In the genomic region with DNA sequence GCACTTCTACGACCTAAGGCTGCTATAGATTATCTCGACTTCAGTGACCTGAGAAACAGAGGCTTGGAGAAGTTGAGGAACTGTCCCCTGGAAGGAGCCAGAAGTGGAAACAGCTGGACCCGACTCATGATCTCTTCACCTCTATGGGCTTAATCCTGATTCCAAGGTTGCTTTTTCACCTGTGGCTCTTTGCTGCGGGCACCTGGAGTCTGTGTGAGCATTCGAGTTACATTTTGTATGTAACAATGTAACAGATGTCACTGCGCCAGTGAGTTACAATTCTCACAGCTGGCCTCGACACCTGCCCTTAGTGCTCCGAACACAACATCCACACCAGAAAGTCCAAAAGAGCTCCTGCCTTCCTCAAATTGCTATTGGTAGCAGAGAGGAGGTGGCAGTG, we compare ENCODE assay signal across 13 mouse cellular contexts. TPM values are rescaled to one million over a fixed set of nuclear protein-coding genes. Genes with fewer than 3 reads are reported as not detected.
A peak's percentile ranks its signal among the peaks of the same experiment; 100 is the strongest.
DNase-seq lines count a peak whose midpoint lies in the region; ATAC-seq and TF ChIP-seq lines count a peak whose summit lies in the region.
"Had no signal": no experiment of that assay in that cellular context is flagged by ENCODE, and none has a peak within 500 bp of the region (broad histone marks: within the 10 kb centered on the region; RNA-seq: fewer than 3 reads in every experiment).

No protein-coding gene starts in this region.

- no peak overlapping the region for H3K4me3 ChIP-seq in heart, embryonic 10.5 days
- H3K4me3 ChIP-seq in limb, embryonic 12.5 days (replicated peaks) = no peak overlapping the region
- no peak overlapping the region for H3K4me3 ChIP-seq in limb, embryonic 10.5 days
- no peak overlapping the region for H3K4me3 ChIP-seq in hindbrain, embryonic 15.5 days
- H3K4me3 ChIP-seq in midbrain, embryonic 13.5 days (replicated peaks) = no peak overlapping the region
- H3K4me3 ChIP-seq in thymus, adult 2 months (ENCODE audit: control insufficient read depth, insufficient read depth, low read length) = no peak overlapping the region

- TF ChIP-seq CTCF in thymus, adult 2 months (IDR thresholded peaks at IDR 0.05; ENCODE audit: borderline replicate concordance, control insufficient read depth, extremely low read depth, insufficient read depth, low read length, poor library complexity) = no peak

- whole genome bisulfite sequencing in heart, embryonic 10.5 days = 41% methylated on average over 8 of the region's 8 CpGs
- WGBS in limb, embryonic 12.5 days = 24% methylated on average over 8 of the region's 8 CpGs
- 32% methylated on average over 8 of the region's 8 CpGs for WGBS in limb, embryonic 10.5 days
- WGBS in hindbrain, embryonic 15.5 days = 36% methylated on average over 8 of the region's 8 CpGs
- WGBS in midbrain, embryonic 13.5 days = 40% methylated on average over 8 of the region's 8 CpGs
- WGBS in thymus, adult 2 months = 41% methylated on average over 8 of the region's 8 CpGs

- intact Hi-C loops in heart, postnatal 10 days (cut with DNase I) = no loop called here

- no peaks in the 10 kb centered on the region for H3K36me3 ChIP-seq in heart, embryonic 10.5 days
- H3K36me3 ChIP-seq in limb, embryonic 12.5 days = no peaks in the 10 kb centered on the region
- no peaks in the 10 kb centered on the region for H3K36me3 ChIP-seq in limb, embryonic 10.5 days
- no peaks in the 10 kb centered on the region for H3K36me3 ChIP-seq in hindbrain, embryonic 15.5 days
- H3K36me3 ChIP-seq in midbrain, embryonic 13.5 days = no peaks in the 10 kb centered on the region
- H3K36me3 ChIP-seq in thymus, adult 2 months (ENCODE audit: control insufficient read depth, insufficient read depth, low read length) = no peaks in the 10 kb centered on the region
- H3K36me3 ChIP-seq: G1E; liver, embryonic 15.5 days had no signal

- H3K4me1 ChIP-seq in heart, embryonic 10.5 days = peaks cover 41% of the 10 kb centered on the region
- peaks cover 30% of the 10 kb centered on the region for H3K4me1 ChIP-seq in limb, embryonic 12.5 days (replicated peaks)
- H3K4me1 ChIP-seq in limb, embryonic 10.5 days = peaks cover 46% of the 10 kb centered on the region
- peaks cover 44% of the 10 kb centered on the region for H3K4me1 ChIP-seq in hindbrain, embryonic 15.5 days (replicated peaks)
- peaks cover 48% of the 10 kb centered on the region for H3K4me1 ChIP-seq in midbrain, embryonic 13.5 days (replicated peaks)
- peaks cover 11% of the 10 kb centered on the region; the same call in 1 of the 2 replicates for H3K4me1 ChIP-seq in thymus, adult 2 months (replicated peaks; ENCODE audit: control insufficient read depth, insufficient read depth, low read length)

- peak overlapping the region; percentile 62; the same call in 1 of the 2 replicates for H3K27ac ChIP-seq in heart, embryonic 10.5 days
- H3K27ac ChIP-seq in limb, embryonic 12.5 days = no peak overlapping the region
- no peak overlapping the region for H3K27ac ChIP-seq in limb, embryonic 10.5 days
- 0 out of 2 replicates have a peak overlapping the region, but pooled peaks have one; percentile 37 for H3K27ac ChIP-seq in hindbrain, embryonic 15.5 days (replicated peaks)
- peak overlapping the region; percentile 91; the same call in 1 of the 2 replicates for H3K27ac ChIP-seq in midbrain, embryonic 13.5 days
- H3K27ac ChIP-seq in thymus, adult 2 months (ENCODE audit: control insufficient read depth, insufficient read depth, low read length) = no peak overlapping the region

- DNase-seq in heart, embryonic 10.5 days (ENCODE audit: low spot score) = no peak
- no peak for DNase-seq in heart, postnatal 10 days
- no peak for DNase-seq in limb, embryonic 10.5 days (ENCODE audit: low spot score)
- no peak for DNase-seq in embryo, embryonic 10.5 days (ENCODE audit: low spot score)
- no peak for DNase-seq in thymus, adult 2 months
- DNase-seq: cerebellum, adult 11 months; embryo, embryonic 11 days; thymus, postnatal 4 days had no signal

- no peak overlapping the region for H3K9ac ChIP-seq in limb, embryonic 12.5 days (replicated peaks)
- H3K9ac ChIP-seq in hindbrain, embryonic 15.5 days = no peak overlapping the region
- no peak overlapping the region for H3K9ac ChIP-seq in midbrain, embryonic 13.5 days (replicated peaks)
- H3K9ac ChIP-seq: liver, embryonic 15.5 days had no signal

- 0 out of 2 replicates have a peak overlapping the region, but pooled peaks have one; percentile 48 for H3K4me2 ChIP-seq in limb, embryonic 12.5 days
- H3K4me2 ChIP-seq in hindbrain, embryonic 15.5 days = no peak overlapping the region
- no peak overlapping the region for H3K4me2 ChIP-seq in midbrain, embryonic 13.5 days (replicated peaks)

- peaks cover 68% of the 10 kb centered on the region for H3K27me3 ChIP-seq in heart, embryonic 10.5 days (ENCODE audit: insufficient read depth, poor library complexity, severe bottlenecking)
- H3K27me3 ChIP-seq in limb, embryonic 12.5 days = peaks cover 70% of the 10 kb centered on the region
- peaks cover 66% of the 10 kb centered on the region for H3K27me3 ChIP-seq in limb, embryonic 10.5 days (ENCODE audit: low read depth, poor library complexity, severe bottlenecking)
- no peaks in the 10 kb centered on the region for H3K27me3 ChIP-seq in hindbrain, embryonic 15.5 days
- H3K27me3 ChIP-seq in midbrain, embryonic 13.5 days = peaks cover 10% of the 10 kb centered on the region; the same call in 1 of the 2 replicates
- peaks cover 13% of the 10 kb centered on the region for H3K27me3 ChIP-seq in thymus, adult 2 months (ENCODE audit: control insufficient read depth, insufficient read depth, low read length)

- no peaks in the 10 kb centered on the region for H3K9me3 ChIP-seq in heart, embryonic 10.5 days
- no peaks in the 10 kb centered on the region for H3K9me3 ChIP-seq in limb, embryonic 12.5 days
- no peaks in the 10 kb centered on the region for H3K9me3 ChIP-seq in limb, embryonic 10.5 days (replicated peaks)
- no peaks in the 10 kb centered on the region for H3K9me3 ChIP-seq in hindbrain, embryonic 15.5 days
- H3K9me3 ChIP-seq in midbrain, embryonic 13.5 days = no peaks in the 10 kb centered on the region
- H3K9me3 ChIP-seq: G1E; liver, embryonic 15.5 days had no signal

- no peak for ATAC-seq in limb, embryonic 12.5 days (ENCODE audit: insufficient number of reproducible peaks, insufficient read depth, low FRiP score, low TSS enrichment, low read depth)
- no peak for ATAC-seq in hindbrain, embryonic 15.5 days (ENCODE audit: low FRiP score, low read depth)
- no peak for ATAC-seq in midbrain, embryonic 13.5 days

- TF ChIP-seq POLR2A in thymus, adult 2 months (IDR thresholded peaks at IDR 0.05; ENCODE audit: control insufficient read depth, extremely low read depth, insufficient read depth, low read length, poor library complexity) = no peak

RNA-seq across cellular contexts. Expression of a gene that starts 11.3 kb away (rescaled TPM):
- polyA plus RNA-seq in heart, embryonic 10.5 days (2016; fragmentation: Nextera tagmentation; extraction: Ambion mirVana) = 0.38 and 0.70 TPM in 2 replicates
- total RNA-seq in heart, postnatal 10 days (2021) = 10 to 100 TPM in 1 of 2 experiments, 1 to 10 TPM in 1; 9.8 to 10.1 TPM
- polyA plus RNA-seq in limb, embryonic 12.5 days (2016; fragmentation: Nextera tagmentation; extraction: Ambion mirVana) = 1.2 and 1.6 TPM in 2 replicates
- polyA plus RNA-seq in limb, embryonic 10.5 days (2016; fragmentation: Nextera tagmentation; extraction: Ambion mirVana) = 0.55 and 0.60 TPM in 2 replicates
- 16.9 and 17.0 TPM in 2 replicates for polyA plus RNA-seq in hindbrain, embryonic 15.5 days (2015; fragmentation: Nextera tagmentation; extraction: Ambion mirVana)
- 13.0 and 13.4 TPM in 2 replicates for polyA plus RNA-seq in midbrain, embryonic 13.5 days (2015; fragmentation: Nextera tagmentation; extraction: Ambion mirVana)
- 2.2 and 2.7 TPM in 2 replicates for polyA plus RNA-seq in thymus, adult 2 months (2012; rRNA removed)

RNA-seq across cellular contexts. Expression of a gene that starts 31.0 kb away (rescaled TPM):
- 22.2 and 24.9 TPM in 2 replicates for polyA plus RNA-seq in heart, embryonic 10.5 days (2016; fragmentation: Nextera tagmentation; extraction: Ambion mirVana)
- 10 to 100 TPM; 70.6 to 72.2 TPM for total RNA-seq in heart, postnatal 10 days (2021)
- polyA plus RNA-seq in limb, embryonic 12.5 days (2016; fragmentation: Nextera tagmentation; extraction: Ambion mirVana) = 15.4 and 20.8 TPM in 2 replicates
- 20.7 and 21.9 TPM in 2 replicates for polyA plus RNA-seq in limb, embryonic 10.5 days (2016; fragmentation: Nextera tagmentation; extraction: Ambion mirVana)
- 17.6 and 19.2 TPM in 2 replicates for polyA plus RNA-seq in hindbrain, embryonic 15.5 days (2015; fragmentation: Nextera tagmentation; extraction: Ambion mirVana)
- polyA plus RNA-seq in midbrain, embryonic 13.5 days (2015; fragmentation: Nextera tagmentation; extraction: Ambion mirVana) = 18.3 and 19.9 TPM in 2 replicates
- polyA plus RNA-seq in thymus, adult 2 months (2012; rRNA removed) = 16.6 and 16.9 TPM in 2 replicates

Comparison
In these comparisons a context has a peak if more than half of its experiments do, and no peak if none do; other contexts are left out.
1. H3K27ac ChIP-seq: peak in heart, embryonic 10.5 days (single experiment), hindbrain, embryonic 15.5 days (single experiment) and midbrain, embryonic 13.5 days (single experiment); none in limb, embryonic 12.5 days (single experiment), limb, embryonic 10.5 days (single experiment) and thymus, adult 2 months (single experiment).